Mouse (Mus musculus) embryo, embryonic 11.5 days (tissue): ENCODE data around the gene Bcl2l1.

ENCODE experiments used
- DNase-seq: peaks from one replicate; pipeline ENCODE4 v3.0.0-alpha.2; 2012; ENCODE audit warnings: low read depth, low spot score

Bcl2l1 gene

DNA sequence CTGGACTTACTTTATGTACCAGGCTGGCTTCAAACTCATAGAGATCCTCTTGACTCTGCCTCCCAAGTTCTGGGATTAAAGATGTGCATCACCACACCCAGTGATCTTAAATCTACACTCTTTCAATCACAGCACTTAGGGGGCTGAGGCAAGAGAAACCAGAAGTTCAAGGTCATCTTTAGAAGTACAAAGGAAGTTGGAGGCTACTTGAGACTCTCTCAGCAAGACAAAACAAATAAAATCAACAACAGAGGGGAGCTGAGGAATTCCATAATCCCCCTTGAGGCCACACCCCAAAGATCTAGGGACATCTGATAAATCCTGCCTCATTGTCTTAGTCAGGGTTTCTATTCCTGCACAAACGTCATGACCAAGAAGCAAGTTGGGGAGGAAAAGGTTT, 59.3 kb downstream of the Bcl2l1 start:
- no peak for DNase-seq

DNA sequence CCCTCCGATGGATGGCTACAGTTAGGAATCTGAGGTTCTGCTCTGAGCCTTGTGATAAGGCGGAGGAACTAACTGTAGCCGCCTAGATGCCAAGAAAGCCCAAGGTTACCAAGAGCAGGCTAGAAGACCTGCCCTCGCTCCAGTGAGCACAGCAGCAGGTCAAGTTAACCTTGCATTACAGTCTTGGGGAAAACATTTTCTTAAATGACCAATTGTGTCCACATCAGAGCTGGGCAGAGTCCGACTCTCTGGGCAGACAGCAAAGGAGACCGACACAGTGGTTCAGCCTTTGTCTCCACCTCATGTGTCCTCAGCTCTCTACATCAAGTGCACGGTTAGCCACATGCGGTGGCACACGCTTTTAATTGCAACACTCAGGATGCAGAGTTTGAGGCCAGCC, 60.0 kb downstream of the Bcl2l1 start:
- DNase-seq: no peak

DNA sequence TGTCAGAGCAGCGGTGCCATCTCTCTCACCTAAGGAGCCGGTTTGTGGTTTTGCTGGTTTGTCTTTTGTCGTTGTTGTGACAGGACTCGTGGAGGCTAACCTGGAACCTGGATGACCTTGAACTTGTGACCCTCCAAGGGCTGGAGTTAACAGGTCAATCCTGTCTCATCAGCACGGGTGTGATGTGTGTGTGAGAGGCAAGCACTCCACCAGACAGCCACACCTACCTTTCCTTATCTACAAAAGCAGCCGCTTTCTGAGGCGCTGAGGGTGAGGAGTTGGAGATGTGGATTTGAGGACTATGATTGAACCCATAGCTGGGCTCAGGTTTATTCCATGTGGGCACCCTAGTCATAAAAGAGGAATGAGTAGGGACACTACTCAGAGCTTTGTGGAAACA, 61.9 kb downstream of the Bcl2l1 start:
- no peak for DNase-seq

DNA sequence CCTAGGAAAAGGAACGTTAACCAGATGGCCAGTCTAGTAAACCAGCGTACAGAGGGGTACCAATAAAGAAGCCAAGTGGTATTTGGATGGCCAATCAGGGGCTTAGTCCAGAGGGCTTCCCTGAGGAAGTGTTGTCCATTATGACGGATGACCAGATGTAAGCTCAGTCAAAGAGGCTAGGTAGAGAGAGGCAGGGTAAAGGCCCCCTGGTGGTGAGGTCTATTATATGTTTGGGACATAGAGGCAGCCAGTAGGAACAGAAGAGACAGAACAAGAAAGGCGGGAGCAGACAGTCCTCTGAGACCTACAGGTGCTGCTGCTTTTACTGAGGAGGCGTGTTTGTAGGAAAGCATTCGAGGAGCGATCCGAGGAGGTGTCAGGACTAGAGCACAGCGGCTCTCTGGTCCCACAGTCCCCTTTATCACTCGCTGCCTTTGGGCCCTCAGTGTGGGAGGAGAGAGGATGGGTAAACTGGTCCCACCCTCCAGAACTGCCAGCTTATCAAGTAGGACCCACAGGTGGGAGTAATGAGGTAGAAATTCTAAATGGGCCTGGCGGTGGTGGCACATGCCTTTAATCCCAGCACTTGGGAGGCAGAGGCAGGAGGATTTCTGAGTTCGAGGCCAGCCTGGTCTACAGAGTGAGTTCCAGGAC, 63.8 kb downstream of the Bcl2l1 start:
- no peak for DNase-seq

DNA sequence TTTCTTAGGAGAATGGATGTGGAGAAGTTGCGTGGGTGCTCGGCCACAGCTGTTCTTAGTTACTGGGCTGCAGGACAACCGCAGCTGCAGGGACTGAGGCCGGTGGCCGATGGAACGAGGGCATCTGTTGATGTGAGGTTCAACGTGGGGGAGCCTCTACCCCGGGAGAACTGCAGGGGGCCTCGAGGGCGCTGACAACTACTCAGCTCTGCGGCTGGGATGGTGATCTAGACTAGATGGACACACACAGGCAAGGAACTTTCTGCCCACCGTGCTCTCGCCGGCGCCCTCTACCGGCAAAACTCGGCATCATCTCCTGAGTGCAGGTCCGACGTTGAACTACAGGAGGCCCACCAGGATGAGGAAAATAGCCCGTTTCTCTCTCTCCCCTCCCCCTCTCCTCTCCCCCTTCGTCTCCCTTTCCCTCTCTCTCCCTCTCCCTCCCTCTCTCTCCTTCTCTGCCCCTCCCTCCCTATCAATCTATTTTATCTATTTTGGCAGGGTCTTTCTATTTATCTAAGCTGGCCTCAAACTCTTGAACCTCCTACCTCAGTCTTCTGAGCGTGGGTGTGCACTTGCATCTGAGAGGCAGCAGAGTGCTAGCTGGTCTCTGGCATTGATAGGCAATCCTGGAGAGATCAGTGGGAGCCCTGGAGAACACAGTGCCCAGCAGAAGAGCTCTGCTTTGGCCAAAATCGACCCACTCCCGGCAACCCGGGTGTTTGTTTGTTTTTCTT, 65.0 kb downstream of the Bcl2l1 start:
- peak; percentile 81 for DNase-seq

DNA sequence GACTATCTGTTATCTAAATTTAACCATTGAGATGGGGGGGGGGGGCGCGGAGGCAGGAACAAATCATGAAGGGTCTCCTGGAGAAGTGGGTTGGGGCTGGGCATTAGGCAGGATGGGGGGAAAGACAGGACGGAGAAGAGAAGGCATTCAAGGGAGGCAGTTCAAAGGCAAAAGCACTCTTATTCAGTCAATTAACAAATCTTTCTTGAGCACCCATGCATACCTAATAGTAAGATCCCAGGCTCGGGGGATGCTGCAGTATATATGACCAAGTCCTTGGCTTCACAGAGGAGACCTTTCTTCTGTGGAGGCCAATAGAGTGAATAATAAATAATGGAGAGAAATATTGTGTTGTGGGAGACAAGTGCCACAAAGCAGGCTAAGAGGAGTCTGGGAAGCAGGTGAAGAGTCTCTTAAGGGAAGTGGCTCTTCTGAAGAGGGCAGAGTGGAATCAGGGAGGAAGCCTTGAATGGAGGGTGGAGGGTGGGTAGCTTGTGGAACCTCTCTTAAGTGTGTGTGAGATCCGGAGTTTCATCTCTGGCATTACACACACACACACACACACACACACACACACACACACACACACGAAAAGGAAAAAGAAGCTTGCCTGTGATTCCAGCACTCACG, 66.4 kb downstream of the Bcl2l1 start:
- DNase-seq: no peak

DNA sequence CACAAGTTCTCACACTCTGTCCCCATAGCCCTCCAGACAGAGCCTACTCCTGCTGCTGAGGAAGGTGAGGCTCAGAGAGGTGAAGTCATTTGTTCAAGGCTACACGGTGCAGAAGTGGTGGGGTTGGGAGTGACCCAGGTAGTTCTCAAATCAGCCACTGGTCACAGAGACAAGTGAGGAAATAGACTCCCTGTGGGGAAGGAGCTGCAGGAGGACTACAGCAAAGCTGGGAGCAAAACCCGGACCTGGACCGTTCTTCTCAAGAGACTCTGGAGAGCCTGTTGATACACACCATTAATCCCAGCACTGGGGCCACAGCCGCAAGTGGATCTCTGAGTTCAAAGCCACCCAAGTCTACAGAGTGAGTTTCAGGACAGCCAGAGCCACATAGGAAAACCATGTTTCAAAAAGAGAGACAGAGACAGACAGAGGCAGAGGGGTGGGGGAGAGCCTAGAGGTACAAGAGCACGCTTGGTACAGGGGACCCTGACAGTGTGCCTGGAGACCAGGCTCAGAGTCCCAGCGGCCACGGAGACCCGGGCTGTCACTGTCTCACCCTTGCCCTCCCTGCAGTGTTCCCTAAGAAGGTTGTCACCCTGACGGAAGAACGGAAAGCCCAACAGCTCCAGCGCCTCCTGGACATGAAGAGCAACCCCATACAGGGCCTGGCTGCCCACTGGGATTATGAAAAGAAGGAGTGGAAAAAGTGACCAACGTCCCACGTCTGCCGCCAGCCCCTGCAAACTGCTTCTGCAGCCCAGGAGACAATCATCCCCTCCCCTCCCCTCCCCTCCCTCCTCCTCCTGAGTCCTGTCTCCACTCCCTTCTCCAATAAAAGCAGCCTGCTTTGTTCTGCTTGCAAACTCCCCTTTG, 67.1 kb downstream of the Bcl2l1 start:
- DNase-seq: no peak

DNA sequence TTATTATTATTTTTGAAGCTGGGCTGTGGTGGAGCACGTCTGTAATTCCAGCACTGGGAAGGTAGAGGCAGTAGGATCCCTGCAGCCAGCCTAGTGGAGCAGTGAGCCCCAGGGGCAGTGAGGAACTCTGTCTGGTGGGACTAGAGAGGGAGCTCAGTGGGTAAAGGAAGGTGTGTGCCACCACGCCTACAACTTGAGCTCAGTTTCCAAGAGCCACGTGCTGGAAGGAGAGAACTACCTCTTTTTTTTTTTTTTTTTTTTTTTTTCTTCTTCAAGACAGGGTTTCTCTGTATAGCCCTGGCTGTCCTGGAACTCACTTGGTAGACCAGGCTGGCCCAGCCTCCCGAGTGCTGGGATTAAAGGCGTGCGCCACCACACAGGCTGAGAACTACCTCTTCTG, 68.2 kb downstream of the Bcl2l1 start:
- no peak for DNase-seq

DNA sequence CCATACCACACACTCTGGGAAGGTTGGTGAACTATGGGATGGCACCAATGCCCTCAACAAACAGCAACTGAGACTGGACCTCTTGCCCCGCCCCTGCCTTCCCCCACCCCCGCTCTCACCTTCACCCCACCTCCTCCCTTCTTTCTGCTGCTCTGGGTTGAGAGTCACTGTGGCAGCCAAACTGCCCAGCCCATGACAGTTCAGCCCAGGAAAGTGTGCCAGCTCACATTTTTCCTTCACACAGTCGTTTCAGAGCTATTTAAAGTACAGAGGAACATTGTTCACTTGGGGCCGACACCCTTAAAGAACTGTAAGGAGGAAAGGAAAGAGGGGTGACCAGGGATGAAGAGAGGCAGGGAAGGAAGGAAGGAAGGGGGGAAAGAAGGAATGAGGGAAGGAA, 73.2 kb downstream of the Bcl2l1 start:
- no peak for DNase-seq

DNA sequence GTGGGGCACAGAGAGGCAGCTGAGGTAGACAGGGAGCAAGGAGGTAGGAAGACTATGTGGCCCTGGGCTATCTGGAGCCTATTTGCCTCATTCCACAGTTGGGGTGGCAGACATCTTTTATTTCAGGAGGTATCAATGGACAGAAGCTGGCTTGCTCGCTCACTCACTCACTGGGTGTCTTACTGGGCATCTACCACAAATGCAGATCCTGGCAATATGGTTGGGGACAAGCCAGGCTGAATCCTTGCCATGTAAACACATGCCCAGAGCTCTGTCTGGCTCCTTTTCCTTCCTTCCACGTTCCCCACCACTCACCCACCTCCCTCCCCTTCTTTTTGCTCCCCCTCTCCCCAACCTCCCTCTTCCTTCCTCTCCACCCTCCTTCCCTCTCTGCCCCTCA, 74.0 kb downstream of the Bcl2l1 start:
- DNase-seq: no peak

DNA sequence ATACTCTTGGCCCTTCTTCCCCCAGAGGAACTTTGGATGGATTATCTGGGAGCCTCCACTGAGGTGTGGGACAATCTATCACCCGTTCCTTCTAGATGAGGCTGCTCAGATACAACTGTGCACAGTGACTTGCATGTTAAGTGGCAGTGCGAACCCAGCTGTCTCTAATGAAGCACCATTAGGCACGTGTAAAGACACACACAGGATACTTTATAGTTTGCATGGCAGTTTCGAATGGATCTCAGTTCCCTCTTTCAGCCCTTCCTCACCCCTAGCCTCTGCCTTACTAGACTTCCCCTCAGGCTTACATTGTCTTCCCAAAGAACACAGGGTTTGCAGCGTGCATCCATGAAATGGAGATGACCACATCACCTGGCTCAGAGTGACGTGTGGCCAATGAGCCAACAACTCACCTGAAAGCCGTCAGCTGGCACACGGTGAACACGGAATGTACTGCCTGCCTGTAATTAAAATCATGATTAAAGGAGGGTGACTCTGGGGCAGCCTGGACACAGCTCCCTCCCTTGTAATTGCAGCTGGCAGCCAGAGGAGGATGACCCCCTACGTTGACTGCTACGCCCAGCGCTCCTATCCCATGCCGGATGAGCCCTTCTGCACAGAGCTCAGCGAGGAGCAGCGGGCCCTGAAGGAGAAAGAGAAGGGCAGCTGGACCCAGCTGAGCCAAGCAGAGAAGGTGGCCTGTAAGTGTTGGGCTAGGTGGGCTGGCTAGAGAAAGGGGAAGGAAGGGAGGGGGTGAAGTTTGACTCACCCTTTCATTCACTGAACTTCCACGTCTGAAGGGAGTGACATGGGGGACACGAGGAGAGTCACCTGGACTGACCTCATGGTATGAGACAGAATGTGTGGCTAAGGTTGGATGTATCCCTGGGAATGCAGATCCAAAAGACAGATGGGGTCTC, 74.8 kb downstream of the Bcl2l1 start:
- DNase-seq: no peak

DNA sequence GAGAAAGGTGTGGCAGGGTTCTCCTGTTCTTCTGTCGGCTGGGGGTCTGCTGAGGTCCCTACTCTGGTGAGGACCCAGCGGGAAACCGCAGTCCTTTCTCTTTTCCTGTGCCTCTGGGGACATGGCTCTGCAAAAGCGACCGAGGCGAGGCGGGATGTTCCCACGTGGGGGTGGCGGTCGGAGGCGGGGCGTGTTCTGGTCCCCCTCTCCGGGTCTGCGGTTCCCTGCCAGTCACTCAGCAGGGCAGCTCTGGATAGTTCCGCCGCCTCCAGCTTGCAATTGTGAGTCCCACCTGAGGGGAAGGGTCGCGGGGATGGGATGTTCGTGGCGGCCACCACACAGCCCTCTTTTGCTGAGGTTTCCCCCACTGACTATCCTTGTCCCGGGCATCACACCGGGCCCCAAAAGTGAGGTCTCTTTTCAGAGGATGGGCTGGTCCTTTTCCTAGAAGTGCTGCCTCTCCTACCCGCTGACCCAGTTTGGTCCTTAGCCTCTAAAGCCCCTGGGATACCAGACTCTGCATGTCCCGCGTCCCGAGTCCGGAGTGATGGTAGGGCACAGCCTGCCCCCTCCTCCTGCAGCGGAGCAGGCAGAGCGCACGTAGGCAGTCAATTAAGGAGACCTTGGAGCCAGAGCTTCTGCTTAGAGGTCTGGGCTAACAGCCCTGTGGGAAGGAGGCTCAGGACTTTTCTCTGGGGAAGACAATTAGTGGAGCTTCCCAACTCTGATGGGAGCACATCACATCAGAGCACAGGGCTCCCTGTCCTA, 77.4 kb downstream of the Bcl2l1 start, which contains the start of gene Cox4i2:
Gene Cox4i2 (plus strand): TSS at position 230 of the 768 bp plus-strand sequence.
- DNase-seq: no peak

DNA sequence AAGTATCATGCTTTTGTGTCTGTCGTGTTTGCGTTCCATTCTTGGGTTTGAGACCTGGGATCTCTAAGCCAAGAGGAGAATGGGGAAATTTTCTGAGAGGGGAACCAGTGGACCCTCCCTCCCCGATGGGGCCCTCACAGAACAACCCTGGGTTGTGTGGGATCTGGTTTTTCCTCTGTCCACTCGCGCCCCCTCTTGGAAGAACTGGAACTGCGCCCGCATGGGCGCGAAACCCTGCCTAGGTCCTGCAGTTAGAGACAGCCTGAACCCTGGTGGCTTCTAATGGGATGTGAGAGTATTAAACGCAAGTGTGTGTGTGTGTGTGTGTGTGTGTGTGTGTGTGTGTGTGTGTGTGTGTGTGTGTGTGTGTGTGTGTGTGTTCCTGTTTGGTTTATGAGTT, 89.1 kb downstream of the Bcl2l1 start:
- no peak for DNase-seq

DNA sequence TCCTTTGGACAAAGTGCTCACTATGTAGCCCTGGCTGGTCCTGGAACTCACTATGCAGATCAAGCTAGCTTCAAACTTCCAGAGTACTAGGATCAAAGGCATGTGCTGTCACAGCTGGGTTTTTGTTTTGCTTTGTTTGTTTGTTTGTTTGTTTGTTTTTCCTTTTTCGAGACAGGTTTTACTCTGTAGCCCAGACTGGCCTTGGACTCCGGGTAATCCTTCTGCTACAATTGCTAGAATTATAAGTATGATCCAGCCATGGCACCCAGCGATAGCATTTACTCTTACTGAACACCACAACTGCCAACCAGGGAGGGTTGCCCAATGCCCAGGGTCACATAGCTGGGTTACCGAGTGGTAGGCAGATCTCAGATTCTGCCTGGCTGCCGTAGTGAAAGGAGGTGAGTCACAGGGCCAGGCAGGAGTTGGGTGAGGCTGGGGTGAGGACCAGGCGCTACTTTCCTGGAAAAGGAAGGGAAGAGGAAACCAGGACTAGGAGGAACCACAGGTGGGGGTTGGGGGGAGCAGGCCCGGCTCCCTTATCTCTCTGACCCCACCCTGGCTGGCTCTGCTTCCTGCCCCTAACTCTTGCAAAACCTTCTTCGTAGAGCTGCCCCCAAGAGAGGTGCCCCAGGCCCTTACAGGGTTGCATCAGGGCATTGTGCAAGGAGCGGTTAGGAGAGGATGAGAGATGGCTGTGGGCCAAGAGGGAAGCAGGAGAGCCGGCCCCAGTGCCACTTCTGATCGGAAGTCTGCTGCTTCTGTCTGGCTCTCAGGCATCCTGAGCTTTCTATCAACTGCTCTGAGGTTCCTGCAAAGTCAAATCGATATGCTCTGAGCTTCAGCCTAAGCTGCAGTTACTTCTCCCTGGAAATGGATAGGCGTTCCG, 90.1 kb downstream of the Bcl2l1 start:
- DNase-seq: no peak

DNA sequence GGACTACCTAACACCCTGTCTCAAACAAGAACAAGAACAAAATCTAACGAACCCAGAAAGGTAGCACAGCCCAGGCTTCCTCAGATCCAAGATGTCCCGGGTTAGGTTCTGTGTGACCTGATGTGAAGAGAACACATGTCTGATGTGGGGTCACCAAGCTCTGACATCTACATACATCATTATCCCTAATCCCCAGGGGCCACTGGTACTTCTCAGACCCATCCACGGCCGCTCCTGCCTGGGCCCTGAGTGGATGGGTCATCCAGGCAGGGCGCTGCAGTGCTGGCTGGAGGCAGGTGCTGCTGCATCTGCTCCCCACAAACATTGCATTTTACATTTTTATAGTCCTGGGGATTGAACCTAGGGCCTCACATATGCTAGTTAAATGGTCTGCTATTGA, 91.0 kb downstream of the Bcl2l1 start:
- DNase-seq: no peak

DNA sequence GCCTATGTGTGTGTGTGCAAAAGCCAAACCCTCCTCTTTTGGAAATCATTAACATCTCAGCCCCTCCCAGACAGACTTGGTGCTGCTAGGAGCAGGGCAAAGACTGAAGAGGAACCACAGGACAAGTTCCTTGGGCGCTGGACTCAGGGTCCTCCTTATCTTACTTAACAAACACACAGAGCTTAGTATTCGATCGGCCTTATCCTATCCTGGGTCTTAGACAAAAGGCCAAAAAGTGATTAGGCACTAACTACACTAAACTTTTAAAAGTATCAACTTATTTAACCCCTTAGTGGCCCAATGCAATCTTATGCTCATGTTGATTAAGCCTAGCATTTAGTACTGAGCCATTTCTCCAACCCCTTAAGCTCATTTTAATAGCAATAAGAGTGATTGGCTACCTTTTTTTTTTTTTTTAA, 91.7 kb downstream of the Bcl2l1 start:
- DNase-seq: no peak

DNA sequence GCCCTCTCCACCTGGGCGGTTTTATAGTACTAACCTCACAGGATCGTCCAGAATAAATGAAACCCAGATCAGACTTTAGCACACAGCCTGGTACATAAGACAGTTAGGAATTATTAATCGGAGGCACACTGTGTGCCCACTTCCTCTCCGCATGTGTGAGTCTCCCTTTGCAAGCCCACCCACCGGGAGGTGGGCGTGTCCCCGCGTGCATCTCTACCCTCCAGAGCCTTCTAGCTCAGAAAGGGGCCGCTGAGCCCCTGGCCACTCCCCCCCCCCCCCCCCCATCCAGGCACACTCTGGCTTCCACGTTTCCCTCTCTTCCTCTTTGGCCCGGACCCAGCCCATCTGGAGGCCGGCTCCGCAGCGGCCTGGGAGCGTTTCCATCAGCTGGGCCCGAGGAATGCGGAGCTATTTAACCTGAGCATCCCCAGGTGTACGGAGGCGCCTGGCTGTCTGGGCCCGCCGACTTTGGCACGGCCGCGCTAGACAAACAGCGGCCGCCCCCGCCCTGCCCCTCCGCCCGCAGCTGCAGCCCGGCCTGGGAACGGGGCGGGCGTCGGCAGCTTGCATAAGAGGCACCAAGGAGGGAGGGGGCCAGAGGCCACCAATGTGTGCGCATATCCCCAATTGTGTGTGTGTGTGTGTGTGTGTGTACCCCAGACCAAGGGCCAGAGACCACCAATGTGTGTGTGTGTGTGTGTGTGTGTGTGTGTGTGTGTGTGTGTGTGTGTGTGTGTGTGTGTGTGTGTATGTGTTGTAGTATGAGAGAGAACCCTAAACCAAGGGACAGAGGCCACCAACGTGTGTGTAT, 92.3 kb downstream of the Bcl2l1 start:
- DNase-seq: peak; percentile 81

DNA sequence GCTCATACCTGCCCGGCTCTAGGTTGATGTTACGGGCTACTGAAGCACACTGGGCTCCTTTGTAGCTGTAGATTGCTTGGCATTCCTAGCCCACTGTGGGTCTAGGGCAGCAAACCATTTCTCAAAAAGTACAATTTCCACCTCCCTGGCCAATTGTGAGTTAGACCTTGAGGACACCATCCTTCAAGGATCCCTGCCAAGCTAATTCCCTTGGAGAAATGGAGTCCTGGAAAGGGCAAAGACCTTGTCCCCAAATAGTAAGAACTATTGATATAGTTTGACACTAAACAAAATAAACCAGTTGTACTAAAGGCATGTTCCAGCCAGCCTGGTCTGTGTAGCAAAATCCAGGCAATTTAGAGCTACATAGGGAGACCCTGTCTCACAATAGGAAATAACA, 93.2 kb downstream of the Bcl2l1 start:
- no peak for DNase-seq
